Mouse (Mus musculus): ENCODE measurements around the gene Dmd. TPM values are rescaled to one million over a fixed set of nuclear protein-coding genes. Genes with fewer than 3 reads are reported as not detected.
"Not testable (repeated sequence)": the region's sequence is repeated elsewhere in the genome, so short reads cannot be mapped to it uniquely, and the experiment has no call there.

Dmd gene
- polyA plus RNA-seq, 1 experiment from 2014 or later = 27.7 TPM

DNA sequence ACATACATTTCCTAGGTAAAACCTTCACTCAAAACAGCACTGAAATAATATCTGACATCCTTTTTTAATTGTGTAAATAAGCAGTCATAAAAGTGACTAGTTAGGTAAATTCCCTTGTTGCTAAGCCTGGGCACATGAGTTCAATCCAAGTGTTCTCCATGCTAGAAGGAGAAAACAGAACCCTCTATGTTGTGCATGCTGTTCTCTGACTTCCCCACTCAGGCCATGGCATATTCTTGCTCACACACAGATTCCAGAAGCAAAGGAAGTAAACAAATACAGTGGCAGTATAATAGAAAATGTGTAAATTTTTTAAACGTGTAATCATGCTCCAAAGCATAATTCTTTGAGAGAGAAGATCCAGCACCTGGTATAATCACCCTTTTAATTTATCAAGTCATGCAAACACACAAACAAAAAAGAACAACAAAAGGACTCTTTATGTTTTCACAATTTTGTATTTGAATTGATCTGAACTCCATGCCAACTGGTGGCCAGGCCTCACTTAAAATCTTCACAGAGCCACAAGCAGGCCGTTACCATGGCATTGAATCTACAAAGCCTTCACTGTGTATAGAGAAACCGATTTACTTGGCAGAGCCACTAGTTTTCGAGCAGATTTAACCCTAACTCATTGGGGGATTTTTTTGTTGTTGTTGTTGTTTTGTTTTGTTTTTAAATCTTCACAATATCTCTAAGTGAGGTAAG lies 797.8 kb downstream of the Dmd start:
- no peak overlapping the region for H3K9ac ChIP-seq
- no peaks in the 10 kb centered on the region for H3K27me3 ChIP-seq (replicated peaks)
- no peak overlapping the region for H3K27ac ChIP-seq (replicated peaks)
- WGBS = 63% methylated on average over 4 of the region's 4 CpGs
- no peaks in the 10 kb centered on the region for H3K9me3 ChIP-seq
- ATAC-seq (ENCODE audit: extremely low read depth, insufficient number of reproducible peaks, low FRiP score, low TSS enrichment) = no peak
- no peaks in the 10 kb centered on the region for H3K4me1 ChIP-seq
- no peaks in the 10 kb centered on the region for H3K36me3 ChIP-seq
- no peak overlapping the region for H3K4me2 ChIP-seq
- H3K4me3 ChIP-seq = no peak overlapping the region

DNA sequence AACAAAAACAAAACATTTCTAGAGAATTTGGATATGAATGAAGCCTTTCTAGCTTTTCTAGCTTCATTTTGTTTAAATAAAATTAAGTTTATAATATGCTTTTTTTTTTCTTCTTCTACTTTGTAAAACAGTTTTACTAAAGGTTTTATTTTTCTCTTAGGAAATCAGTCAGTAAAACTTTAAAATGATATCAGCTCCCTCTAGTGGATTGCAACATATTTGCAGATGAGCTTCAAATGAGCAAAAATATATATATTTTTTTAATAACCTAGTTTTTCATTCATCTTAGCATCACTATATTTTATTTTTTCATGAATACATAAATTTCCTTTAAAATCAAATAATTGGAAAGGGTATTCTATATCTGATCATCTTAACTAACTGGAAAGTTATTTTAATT lies 838.7 kb downstream of the Dmd start:
- no peaks in the 10 kb centered on the region for H3K27me3 ChIP-seq (replicated peaks)
- H3K4me2 ChIP-seq = no peak overlapping the region
- H3K36me3 ChIP-seq = no peaks in the 10 kb centered on the region
- H3K9me3 ChIP-seq = no peaks in the 10 kb centered on the region
- no peaks in the 10 kb centered on the region for H3K4me1 ChIP-seq
- H3K27ac ChIP-seq (replicated peaks) = no peak overlapping the region
- H3K9ac ChIP-seq = no peak overlapping the region
- H3K4me3 ChIP-seq = no peak overlapping the region
- no peak for ATAC-seq (ENCODE audit: extremely low read depth, insufficient number of reproducible peaks, low FRiP score, low TSS enrichment)

DNA sequence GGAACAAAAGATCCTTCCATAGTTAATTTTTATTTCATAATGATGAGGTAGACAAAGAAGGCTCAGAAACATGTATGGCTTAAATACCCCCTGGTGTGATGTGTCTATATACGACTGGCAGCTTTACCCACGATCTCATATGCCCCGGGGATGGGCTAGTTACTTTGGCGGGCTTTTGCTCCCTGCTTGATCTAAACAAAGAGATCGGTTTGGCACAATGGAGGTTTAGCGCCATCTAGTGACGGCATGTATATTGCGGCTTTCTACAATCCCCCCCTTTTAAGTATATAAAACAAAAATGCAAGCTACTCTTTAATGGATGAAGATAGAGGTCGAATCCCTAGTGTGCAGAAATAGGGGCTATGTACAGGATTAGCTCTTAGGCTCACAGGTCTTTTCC lies 918.8 kb downstream of the Dmd start:
- H3K4me1 ChIP-seq; H3K9ac ChIP-seq; H3K9me3 ChIP-seq; H3K27me3 ChIP-seq (replicated peaks); H3K4me3 ChIP-seq; H3K27ac ChIP-seq (replicated peaks); ATAC-seq (ENCODE audit: extremely low read depth, insufficient number of reproducible peaks, low FRiP score, low TSS enrichment); H3K4me2 ChIP-seq; H3K36me3 ChIP-seq: not testable (repeated sequence)
- 37% methylated on average over 9 of the region's 9 CpGs for WGBS

DNA sequence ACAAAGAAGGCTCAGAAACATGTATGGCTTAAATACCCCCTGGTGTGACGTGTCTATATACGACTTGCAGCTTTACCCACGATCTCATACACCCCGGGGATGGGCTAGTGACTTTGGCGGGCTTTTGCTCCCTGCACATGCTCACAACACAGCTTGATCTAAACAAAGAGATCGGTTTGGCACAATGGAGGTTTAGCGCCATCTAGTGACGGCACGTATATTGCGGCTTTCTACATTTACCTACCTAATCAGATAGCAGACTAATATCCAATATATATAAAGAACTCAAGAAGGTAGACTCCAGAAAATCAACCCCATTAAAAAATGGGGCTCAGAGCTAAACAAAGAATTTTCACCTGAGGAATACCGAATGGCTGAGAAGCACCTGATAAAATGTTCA lies 926.7 kb downstream of the Dmd start:
- H3K27ac ChIP-seq (replicated peaks); H3K4me2 ChIP-seq; H3K27me3 ChIP-seq (replicated peaks); H3K9me3 ChIP-seq; H3K36me3 ChIP-seq; H3K4me3 ChIP-seq; ATAC-seq (ENCODE audit: extremely low read depth, insufficient number of reproducible peaks, low FRiP score, low TSS enrichment); H3K9ac ChIP-seq; H3K4me1 ChIP-seq: not testable (repeated sequence)
- WGBS = 77% methylated on average over 11 of the region's 11 CpGs

DNA sequence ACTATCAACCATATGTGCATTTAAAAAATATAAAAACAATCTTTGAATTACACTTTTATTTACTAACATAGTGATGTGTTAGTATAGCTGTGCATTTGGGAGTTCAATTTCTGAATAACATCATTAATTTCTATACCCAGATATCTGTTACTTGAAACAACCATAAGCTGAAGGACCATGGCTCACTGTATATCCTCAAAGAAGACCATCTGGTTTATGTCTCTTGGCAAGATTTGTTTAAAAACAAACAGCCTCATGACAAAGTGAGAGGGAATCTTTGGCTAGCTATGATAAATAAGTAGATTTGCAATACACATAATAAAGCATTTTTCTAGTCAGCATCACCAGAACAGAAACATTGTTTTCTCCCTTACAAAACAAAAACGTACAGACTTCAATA lies 1027.2 kb downstream of the Dmd start:
- H3K9me3 ChIP-seq = no peaks in the 10 kb centered on the region
- no peak overlapping the region for H3K27ac ChIP-seq (replicated peaks)
- H3K9ac ChIP-seq = no peak overlapping the region
- no peak overlapping the region for H3K4me2 ChIP-seq
- no peaks in the 10 kb centered on the region for H3K36me3 ChIP-seq
- WGBS = 50% methylated on average over 1 of the region's 1 CpGs
- no peaks in the 10 kb centered on the region for H3K27me3 ChIP-seq (replicated peaks)
- H3K4me1 ChIP-seq = no peaks in the 10 kb centered on the region
- no peak for ATAC-seq (ENCODE audit: extremely low read depth, insufficient number of reproducible peaks, low FRiP score, low TSS enrichment)
- no peak overlapping the region for H3K4me3 ChIP-seq

DNA sequence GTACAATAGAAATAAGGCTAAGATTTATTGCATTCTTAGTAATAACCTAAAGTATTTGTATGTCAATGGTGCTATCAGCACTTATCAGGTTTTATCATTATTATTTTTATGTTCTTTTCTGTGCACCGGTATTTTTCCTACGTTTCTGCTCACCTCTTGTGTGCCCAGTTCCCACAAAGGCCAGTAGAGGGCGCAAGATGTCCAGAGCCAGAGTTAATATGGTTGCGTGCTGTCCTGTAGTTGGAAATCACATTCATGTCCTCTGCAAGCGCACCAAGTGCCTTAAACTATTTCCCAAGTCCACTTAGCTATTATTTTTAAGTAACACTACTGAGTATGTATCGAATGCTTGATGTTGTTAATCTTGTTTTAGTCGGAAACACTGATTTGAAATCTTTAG lies 1052.6 kb downstream of the Dmd start:
- no peak for ATAC-seq (ENCODE audit: extremely low read depth, insufficient number of reproducible peaks, low FRiP score, low TSS enrichment)
- WGBS = 43% methylated on average over 7 of the region's 7 CpGs
- no peaks in the 10 kb centered on the region for H3K36me3 ChIP-seq

DNA sequence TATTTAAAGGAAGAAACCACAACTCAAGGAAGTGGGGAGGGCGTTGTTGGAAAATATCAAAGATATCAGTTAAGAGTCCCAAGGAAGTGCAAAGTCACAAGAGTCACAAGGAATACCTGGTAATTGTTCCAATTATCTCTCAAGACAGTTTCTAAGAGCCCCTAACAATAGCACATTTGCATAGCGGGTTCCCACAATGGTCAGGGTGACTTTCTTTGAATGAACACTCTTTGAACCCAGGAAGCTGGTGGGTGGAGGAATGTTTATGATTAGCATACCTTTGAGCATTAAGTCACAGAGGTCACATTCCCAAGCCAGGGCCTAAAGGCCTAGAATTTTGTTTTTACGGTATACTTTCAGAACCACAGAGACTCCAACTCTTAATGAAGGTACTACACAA lies 1113.8 kb downstream of the Dmd start:
- H3K27ac ChIP-seq (replicated peaks); H3K27me3 ChIP-seq (replicated peaks); H3K4me1 ChIP-seq; ATAC-seq (ENCODE audit: extremely low read depth, insufficient number of reproducible peaks, low FRiP score, low TSS enrichment); H3K4me3 ChIP-seq; H3K36me3 ChIP-seq; H3K9me3 ChIP-seq; H3K9ac ChIP-seq; H3K4me2 ChIP-seq: not testable (repeated sequence)
- WGBS = 77% methylated on average over 3 of the region's 3 CpGs

More for the DNA sequence above, 1052.6 kb downstream of the Dmd start:
- H3K27me3 ChIP-seq (replicated peaks) = no peaks in the 10 kb centered on the region
- H3K9me3 ChIP-seq = no peaks in the 10 kb centered on the region
- no peak overlapping the region for H3K27ac ChIP-seq (replicated peaks)
- H3K4me1 ChIP-seq = no peaks in the 10 kb centered on the region
- H3K9ac ChIP-seq = no peak overlapping the region
- no peak overlapping the region for H3K4me3 ChIP-seq
- H3K4me2 ChIP-seq = no peak overlapping the region

DNA sequence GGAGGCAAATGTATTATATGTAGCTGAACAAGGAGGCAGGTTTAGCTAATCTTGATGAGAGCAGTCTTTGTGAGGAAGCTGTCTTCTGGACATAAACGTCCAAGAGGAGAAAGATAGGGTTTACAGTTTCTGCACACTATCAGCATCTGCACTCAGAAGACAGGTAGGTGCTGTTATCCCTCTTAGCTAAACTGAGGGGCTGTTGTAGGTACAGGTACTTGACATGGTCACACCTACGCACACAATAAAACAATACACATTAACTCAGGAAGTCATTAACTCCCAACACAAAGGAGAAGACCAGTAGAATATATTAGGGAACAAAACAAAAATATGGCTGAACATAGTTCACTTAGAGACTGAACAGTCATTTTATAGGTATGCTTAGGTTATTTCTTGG lies 1217.2 kb downstream of the Dmd start:
- Histone ChIP-seq H3K27ac (replicated peaks) (no peak overlapping the region), H3K9ac (no peak overlapping the region), H3K36me3 (no peaks in the 10 kb centered on the region), H3K4me1 (no peaks in the 10 kb centered on the region), H3K4me2 (no peak overlapping the region), H3K4me3 (no peak overlapping the region), H3K27me3 (replicated peaks) (no peaks in the 10 kb centered on the region), H3K9me3 (no peaks in the 10 kb centered on the region)
- no peak for ATAC-seq (ENCODE audit: extremely low read depth, insufficient number of reproducible peaks, low FRiP score, low TSS enrichment)
- 51% methylated on average over 2 of the region's 2 CpGs for WGBS

DNA sequence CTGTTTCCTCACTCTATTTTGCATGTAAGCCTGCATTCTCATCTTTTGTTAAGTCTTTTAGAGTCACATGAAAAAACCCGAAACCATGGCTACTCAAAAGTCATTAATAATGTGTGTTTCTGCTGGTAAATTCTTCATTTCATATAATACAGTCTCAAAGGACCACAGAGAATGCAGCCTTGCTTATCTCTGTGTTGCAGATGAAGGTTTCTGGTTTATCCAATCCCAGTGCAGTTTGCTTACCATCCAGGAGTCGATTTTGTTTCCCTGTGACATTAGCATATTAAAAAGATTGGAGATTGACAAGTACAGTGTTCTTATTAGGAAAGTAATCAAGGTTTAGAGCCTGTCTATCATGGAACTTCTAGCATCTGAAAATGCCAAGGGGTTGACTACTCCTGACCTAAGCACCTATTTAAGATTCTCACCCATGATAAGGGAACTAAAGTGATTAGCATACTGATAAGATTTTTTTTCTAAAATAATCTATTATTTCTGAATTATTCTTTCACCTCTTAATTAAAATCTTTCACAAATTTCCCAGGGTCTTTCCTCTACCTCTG lies 1292.7 kb downstream of the Dmd start:
- WGBS = 56% methylated on average over 2 of the region's 2 CpGs
- Histone ChIP-seq H3K4me2 (no peak overlapping the region), H3K4me1 (no peaks in the 10 kb centered on the region), H3K27me3 (replicated peaks) (no peaks in the 10 kb centered on the region), H3K36me3 (no peaks in the 10 kb centered on the region), H3K9me3 (no peaks in the 10 kb centered on the region), H3K9ac (no peak overlapping the region), H3K4me3 (no peak overlapping the region), H3K27ac (replicated peaks) (no peak overlapping the region)
- ATAC-seq (ENCODE audit: extremely low read depth, insufficient number of reproducible peaks, low FRiP score, low TSS enrichment) = no peak

DNA sequence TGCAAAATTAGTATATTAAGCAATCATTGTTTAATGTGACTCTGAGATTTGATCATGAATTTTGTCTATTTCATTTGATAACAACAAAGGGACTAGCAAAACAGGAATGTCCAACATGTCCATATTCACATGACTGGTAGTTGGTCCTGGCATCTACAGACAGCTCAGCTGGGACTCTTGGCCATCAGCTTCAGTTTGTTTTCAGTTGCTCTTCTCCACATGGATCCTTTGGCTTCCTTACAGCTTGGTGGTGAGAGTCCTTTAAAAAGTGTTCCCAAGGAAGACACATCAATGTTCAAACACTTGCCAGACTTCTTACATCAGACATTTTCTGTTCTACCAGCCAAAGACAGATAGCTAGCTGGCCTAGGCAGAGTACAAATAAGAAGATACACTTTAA lies 1381.9 kb downstream of the Dmd start:
- no peak overlapping the region for H3K9ac ChIP-seq
- no peaks in the 10 kb centered on the region for H3K36me3 ChIP-seq
- H3K27ac ChIP-seq (replicated peaks) = no peak overlapping the region
- H3K4me3 ChIP-seq = no peak overlapping the region
- H3K4me1 ChIP-seq = no peaks in the 10 kb centered on the region
- no peak for ATAC-seq (ENCODE audit: extremely low read depth, insufficient number of reproducible peaks, low FRiP score, low TSS enrichment)
- H3K9me3 ChIP-seq = no peaks in the 10 kb centered on the region
- no peaks in the 10 kb centered on the region for H3K27me3 ChIP-seq (replicated peaks)
- no peak overlapping the region for H3K4me2 ChIP-seq

DNA sequence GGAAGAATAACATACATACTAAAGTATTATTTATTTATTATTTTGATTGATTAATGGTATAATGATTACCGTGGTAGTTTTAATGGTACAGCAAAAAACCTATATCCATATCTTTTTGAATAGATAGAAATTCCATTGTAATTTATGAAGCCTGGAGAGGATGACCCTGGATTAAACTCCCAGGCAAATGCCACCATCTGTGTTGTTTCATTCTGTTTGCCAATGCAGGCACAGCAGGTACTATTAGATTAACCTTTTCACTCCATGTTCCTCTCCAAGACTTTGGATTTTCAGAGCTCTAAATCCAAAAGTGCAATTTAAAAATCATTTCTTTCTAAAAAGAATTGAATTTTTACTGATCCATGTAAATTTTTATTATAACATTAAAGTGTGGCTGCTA lies 1383.5 kb downstream of the Dmd start:
- Histone ChIP-seq H3K4me3 (no peak overlapping the region), H3K9ac (no peak overlapping the region), H3K27me3 (replicated peaks) (no peaks in the 10 kb centered on the region), H3K27ac (replicated peaks) (no peak overlapping the region), H3K4me2 (no peak overlapping the region), H3K9me3 (no peaks in the 10 kb centered on the region), H3K4me1 (no peaks in the 10 kb centered on the region), H3K36me3 (no peaks in the 10 kb centered on the region)
- WGBS = 83% methylated on average over 1 of the region's 1 CpGs
- no peak for ATAC-seq (ENCODE audit: extremely low read depth, insufficient number of reproducible peaks, low FRiP score, low TSS enrichment)

DNA sequence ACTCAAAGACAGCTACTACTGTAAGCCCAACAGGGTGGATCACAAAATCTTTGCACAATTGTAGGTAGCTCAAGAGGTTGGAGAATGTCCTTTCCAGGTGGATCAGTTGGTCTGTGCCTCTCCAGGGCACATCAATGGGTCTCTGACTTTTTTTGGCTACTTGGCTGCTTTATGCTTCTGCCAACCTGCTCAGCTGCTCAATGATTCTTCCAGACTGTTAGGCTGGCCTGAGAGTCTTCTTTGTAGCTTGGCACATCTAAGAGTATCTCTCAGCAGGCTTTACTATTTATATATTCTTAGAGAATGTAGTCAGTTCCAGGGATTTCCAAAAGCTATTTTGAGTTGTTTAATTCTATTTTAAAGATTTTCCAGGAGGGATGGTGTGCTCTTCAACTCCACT lies 1416.3 kb downstream of the Dmd start:
- no peak overlapping the region for H3K9ac ChIP-seq
- no peaks in the 10 kb centered on the region for H3K36me3 ChIP-seq
- ATAC-seq (ENCODE audit: extremely low read depth, insufficient number of reproducible peaks, low FRiP score, low TSS enrichment) = no peak
- no peak overlapping the region for H3K27ac ChIP-seq (replicated peaks)
- H3K4me2 ChIP-seq = no peak overlapping the region
- no peaks in the 10 kb centered on the region for H3K27me3 ChIP-seq (replicated peaks)
- no peaks in the 10 kb centered on the region for H3K9me3 ChIP-seq
- H3K4me3 ChIP-seq = no peak overlapping the region
- no peaks in the 10 kb centered on the region for H3K4me1 ChIP-seq

Data from heart, embryonic 13.5 days (tissue).